Mouse (Mus musculus) T-helper 2 cell (primary cell): ENCODE results near the gene Actl11.

Source experiments
- in situ Hi-C: fragments of 300-600 bp; cut with MboI, MseI; formaldehyde crosslinking; loops from one replicate; pipeline ENCODE4 v1.15.1; 2025; ENCODE audit warnings: high pct_unique_total_duplicates

Gene Actl11

DNA sequence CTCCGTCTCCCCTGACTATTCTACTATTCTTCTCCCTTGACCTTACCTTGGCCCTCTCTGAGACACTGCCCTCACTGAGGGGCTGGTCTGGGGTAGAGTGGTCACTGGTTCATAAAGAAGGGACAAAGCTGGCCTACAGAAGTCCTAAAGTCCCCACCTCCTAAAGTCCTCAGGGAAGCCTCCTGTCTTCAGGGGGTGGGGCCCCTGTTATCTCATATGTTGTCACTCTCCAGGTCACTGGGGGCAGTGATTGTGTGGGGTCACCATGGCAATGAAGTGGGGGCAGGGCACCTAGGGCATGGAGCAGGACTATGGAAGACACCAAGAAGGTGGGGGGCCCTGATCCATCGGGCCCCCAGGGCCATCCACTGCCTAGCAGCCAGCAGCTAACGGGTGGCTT is at the start of gene Actl11:
TSS of gene Actl11 (plus strand) at position 301 of the 400 bp plus-strand sequence.
- in situ Hi-C loops = no loop called here

- in situ Hi-C loops = no loop called here
Observed at GRCm38 (mm10) chr9:107880411-107880810, 47.9 kb upstream of the Actl11 start.

GRCm38 (mm10) chr9:107887804-107888266 is 40.4 kb upstream of the Actl11 start, which contains the start of gene Mon1a:
Gene Mon1a, plus strand, starts transcription at chr9:107888151.
- in situ Hi-C loops = no loop called here

DNA sequence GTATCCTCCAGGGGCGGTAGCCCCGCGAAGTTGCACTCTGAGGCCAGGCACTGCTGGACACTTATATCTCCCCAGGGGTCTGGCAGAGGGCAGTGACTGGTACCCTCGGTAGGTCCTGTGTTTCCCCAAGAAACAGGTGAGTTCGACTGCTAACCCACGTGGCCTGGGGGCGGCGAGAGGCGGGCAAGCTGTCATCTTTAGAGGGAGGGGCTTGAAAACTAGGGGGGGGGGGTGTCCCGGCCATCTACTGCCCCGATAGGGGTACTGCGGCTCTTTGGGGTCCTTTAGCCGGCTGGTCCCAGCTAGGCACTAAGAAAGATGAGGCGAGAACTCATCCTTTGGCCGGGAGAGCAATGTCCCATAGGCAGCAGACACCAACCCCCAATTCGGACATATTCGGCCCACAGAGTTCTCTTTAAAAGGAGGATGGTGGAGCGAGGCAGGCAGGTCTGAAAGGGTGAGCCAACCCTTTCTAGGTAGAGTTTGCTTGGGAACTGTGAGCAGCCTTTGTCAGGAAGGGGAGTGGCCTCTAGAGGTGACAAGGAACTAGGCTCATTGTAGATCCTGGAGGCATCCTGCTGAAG is 39.9 kb upstream of the Actl11 start:
- in situ Hi-C loops = no loop called here

DNA sequence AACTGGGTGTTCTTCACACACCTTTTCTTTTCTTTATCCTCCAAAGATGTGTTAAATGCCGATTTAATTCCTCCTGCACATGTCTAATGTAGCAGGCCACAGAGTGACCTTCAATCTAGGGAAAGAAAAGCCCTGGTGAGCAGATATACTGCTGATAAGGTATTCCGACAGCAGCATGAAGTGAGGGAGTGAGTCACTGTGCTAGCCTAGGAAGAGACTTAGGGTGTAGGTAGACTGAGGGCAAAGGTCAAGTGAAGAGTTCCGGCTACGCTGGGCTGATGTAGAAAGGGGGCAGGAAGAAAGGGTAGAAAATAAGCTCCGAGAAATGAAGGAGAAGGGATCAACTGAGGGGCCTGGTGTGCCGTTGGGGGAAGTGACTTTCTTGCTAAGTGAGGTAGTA is 38.0 kb upstream of the Actl11 start:
- in situ Hi-C loops = no loop called here

DNA sequence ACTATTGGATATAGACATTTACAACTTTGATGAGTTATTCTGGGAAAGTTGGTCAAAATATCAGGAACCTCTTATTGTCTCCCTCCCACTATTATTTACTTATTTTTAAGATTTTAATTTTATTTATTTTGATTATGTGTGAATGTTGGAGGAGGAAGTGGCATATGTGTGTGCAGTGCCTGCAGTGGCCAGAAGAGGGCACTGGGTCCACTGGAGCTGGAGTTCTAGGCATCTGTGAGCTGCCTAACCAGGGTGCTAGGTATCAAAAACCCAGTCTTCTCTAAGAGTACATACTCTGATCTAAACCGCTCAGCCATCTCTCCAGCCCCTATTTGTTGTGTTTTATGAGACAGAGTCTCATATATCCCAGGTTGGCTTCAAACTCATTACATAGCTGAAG is 37.2 kb upstream of the Actl11 start:
- in situ Hi-C loops = no loop called here

GRCm38 (mm10) chr9:107898563-107898962 is 29.7 kb upstream of the Actl11 start:
- in situ Hi-C loops = no loop called here

GRCm38 (mm10) chr9:107899855-107900254 is 28.4 kb upstream of the Actl11 start:
- in situ Hi-C loops = no loop called here

DNA sequence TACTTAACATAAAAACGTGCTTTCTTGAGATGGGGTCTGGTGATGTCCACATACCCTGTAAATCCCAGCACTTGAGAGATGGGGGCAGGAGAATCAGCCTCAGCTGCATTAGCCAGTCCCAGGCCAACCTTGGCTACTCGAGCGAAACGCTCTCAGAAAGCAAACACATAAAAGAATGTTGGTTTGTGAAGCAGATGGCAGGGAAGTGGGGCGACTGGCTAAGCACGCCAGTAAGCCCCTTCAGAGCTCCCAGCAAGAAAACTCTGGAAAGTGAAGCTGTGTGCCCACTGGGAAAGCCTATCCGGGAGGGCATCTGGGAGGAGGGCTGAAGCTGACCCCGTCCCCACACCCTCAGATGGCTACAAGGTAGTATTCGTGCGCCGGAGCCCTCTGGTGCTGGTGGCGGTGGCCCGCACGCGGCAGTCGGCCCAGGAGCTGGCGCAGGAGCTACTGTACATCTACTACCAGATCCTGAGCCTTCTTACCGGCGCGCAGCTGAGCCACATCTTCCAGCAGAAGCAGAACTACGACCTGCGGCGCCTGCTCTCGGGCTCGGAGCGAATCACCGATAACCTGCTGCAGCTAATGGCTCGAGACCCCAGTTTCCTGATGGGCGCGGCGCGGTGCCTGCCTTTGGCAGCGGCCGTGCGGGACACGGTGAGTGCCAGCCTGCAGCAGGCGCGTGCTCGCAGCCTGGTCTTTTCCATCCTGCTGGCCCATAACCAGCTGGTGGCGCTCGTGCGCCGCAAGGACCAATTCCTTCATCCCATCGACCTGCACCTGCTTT is 27.2 kb upstream of the Actl11 start:
- in situ Hi-C loops = no loop called here

DNA sequence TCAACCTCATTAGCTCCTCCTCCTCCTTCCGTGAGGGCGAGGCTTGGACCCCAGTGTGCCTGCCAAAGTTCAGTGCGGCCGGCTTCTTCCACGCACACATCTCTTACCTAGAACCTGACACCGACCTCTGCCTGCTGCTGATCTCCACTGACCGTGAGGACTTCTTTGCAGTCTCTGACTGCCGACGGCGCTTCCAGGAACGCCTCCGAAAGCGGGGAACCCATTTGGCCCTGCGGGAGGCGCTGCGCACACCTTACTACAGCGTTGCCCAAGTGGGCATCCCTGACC is 26.7 kb upstream of the Actl11 start:
- in situ Hi-C loops = no loop called here

DNA sequence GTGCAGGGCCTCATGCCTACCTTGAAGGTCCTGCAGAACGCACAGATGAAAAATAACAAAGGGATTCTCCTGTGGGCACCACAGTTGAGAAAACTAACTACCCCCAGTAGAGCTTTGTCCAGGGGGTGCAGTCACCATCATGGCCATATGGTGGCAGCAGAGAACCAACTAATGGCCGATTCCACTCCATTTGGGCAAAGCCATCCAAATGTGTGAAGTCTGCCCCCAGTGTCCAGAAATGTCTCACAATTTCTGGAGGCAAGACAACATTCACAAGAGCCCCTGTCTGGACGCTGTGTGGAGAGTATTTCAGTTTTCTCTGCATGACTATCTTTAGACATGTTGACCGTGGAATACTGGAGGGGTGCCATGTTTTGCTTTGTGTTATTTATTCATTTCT is 23.5 kb upstream of the Actl11 start:
- in situ Hi-C loops = no loop called here

- in situ Hi-C loops = no loop called here
Observed at GRCm38 (mm10) chr9:107906252-107906966, 21.9 kb upstream of the Actl11 start, which contains the start of gene Mst1r. Gene Mst1r, plus strand, starts transcription at chr9:107906873.

DNA sequence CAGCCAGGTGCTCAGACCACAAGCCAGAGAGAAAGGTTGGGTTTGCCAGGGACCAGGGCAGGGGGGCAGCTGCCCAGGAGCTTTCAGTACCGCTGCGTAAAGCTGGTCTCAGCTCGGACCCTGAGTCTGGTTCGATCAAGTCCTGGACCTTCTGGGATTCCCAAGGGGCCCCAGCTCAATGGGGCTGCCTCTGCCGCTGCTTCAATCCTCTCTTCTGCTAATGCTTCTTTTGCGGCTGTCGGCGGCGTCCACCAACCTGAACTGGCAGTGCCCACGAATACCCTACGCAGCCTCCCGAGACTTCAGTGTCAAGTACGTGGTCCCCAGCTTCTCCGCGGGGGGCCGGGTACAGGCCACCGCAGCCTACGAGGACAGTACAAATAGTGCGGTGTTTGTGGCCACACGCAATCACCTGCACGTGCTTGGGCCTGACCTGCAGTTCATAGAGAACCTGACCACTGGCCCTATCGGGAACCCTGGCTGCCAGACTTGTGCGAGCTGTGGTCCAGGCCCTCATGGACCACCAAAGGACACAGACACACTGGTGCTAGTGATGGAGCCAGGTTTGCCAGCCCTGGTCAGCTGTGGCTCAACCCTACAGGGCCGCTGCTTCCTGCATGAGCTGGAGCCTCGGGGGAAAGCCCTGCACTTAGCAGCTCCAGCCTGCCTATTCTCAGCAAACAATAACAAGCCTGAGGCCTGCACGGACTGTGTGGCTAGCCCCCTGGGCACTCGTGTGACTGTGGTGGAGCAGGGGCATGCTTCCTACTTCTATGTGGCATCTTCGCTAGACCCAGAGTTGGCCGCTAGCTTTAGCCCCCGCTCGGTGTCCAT is 21.1 kb upstream of the Actl11 start:
- in situ Hi-C loops = no loop called here

GRCm38 (mm10) chr9:107907801-107908120 is 20.5 kb upstream of the Actl11 start:
- in situ Hi-C loops = no loop called here

DNA sequence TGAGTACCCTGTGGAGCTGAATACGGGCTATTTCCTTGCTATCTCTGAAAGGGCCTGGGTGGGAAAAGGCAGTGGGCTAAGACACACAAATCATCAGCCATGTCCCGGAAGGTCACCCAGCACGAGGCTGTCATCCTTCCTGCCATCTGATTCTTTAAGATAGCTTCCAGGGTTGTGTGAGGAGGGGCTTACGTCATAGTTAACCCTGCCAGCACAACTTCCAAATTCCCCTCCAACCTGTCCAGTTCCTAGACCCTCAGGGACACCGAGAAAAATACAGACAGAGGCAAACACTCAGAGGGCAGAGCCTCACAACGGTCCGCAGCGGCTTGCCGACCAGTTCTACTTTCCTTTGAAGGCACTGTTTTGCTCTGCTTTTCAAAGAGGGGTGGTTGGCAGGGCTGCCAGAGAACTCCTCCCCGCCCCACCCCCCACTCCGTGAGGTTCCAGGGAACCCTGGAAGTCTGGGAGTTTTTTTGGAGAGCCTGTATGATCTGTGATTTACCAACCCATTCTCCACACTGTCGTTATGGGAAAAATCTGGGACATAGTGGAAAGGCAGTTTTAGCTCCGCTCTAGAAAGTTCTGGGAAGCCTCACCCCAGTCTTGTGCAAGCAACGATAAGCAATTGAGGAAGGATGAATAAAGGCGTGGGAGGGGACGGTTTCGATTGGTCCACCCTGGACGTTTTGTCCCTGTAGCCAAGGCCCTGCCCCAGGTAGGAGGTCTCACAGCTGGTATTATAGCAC is 19.7 kb upstream of the Actl11 start:
- in situ Hi-C loops = no loop called here

GRCm38 (mm10) chr9:107910025-107910769 is 18.1 kb upstream of the Actl11 start:
- in situ Hi-C loops = loop anchor here (10.0 kb wide), 1 partner anchor 1025 kb away; the partner anchor contains the start of gene Uqcrc1

- in situ Hi-C loops = loop anchor here (10.0 kb wide), 1 partner anchor 1020 kb away; the partner anchor contains the start of gene Uqcrc1
Observed at GRCm38 (mm10) chr9:107914764-107915420, 13.4 kb upstream of the Actl11 start.

DNA sequence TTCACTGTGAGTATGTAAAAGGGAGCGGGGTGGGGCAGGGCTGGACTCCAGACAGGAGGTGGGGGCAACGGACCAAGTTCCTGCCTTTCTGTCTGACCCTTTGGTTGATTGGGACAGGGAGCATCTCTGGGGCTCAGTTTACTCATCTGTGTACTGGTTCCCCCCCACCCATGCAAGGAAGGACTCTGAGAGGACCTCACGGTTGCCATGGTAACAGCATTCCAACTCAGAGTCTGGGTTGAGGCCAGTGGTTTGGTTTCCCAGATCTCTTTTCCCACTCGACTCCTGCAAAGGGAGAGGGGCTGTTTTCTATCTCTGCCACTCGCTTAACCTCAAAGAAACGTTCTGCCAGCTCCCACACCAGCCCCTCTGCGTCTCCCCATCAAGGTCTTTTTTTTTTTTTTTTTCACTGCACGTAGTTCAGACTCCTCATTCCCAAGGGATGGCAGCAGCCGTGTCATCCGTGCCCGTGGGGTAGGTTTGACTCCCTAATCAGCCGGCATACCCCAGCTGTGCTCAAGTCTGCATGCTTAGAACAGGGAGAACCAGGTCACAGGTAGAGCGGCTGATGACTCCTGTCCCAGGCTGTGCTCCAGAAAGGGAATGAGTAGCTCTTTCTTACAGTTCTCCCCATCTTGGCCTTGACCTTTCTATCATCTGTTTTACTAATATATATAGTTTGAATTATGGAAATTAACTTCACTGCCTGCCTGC is 10.2 kb upstream of the Actl11 start:
- in situ Hi-C loops = loop anchor here (10.0 kb wide), 1 partner anchor 1017 kb away; the partner anchor contains the start of gene Uqcrc1

DNA sequence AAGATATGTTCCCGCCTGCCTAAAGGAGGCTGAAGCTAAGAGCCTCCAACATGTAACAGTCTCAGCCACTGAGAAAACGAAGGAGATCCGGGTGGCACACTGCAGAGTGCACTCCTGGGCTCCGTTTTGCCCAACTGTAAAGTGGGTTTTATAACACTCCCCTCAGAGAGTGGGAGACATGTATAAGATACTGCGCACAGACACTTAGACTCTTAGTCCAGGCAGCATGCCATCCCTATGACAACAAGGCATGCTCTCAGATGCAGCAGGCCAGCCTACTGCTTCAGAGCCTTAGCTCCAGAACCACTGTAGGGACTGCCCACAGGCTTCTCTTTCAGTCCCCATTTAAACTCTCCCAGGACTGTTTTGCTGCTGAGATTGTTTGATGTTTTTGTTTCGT is 9.4 kb upstream of the Actl11 start:
- in situ Hi-C loops = loop anchor here (10.0 kb wide), 1 partner anchor 1016 kb away; the partner anchor contains the start of gene Uqcrc1
